Comparison of ENCODE assay signal across 10 mouse cellular contexts in genomic region chr17:27194258-27195185, GRCm38 (mm10). TPM values are rescaled to one million over a fixed set of nuclear protein-coding genes. Genes with fewer than 3 reads are reported as not detected.
DNase-seq lines count a peak whose midpoint lies in the region; ATAC-seq and TF ChIP-seq lines count a peak whose summit lies in the region.
"Had no signal": no experiment of that assay in that cellular context is flagged by ENCODE, and none has a peak within 500 bp of the region (broad histone marks: within the 10 kb centered on the region; RNA-seq: fewer than 3 reads in every experiment).

No protein-coding gene starts in this region.

- no peaks in the 10 kb centered on the region for H3K27me3 ChIP-seq in forebrain, embryonic 14.5 days (replicated peaks; ENCODE audit: control insufficient read depth, insufficient read depth, low read length)
- no peaks in the 10 kb centered on the region for H3K27me3 ChIP-seq in liver, embryonic 14.5 days (ENCODE audit: control insufficient read depth, insufficient read depth, low read length)

- no peak for TF ChIP-seq CTCF in left cerebral cortex, adult 2 months (IDR thresholded peaks at IDR 0.05)
- TF ChIP-seq CTCF in liver, embryonic 14.5 days (IDR thresholded peaks at IDR 0.05; ENCODE audit: low read depth), result no peak

- no peak for ATAC-seq in forebrain, embryonic 14.5 days
- ATAC-seq in liver, embryonic 14.5 days (ENCODE audit: insufficient read depth), result peak; percentile 91

- H3K27ac ChIP-seq in left cerebral cortex, adult 2 months, result peak overlapping the region; percentile 11; the same call in 1 of the 2 replicates
- peak overlapping the region; percentile 39; the same call in 1 of the 2 replicates for H3K27ac ChIP-seq in forebrain, embryonic 14.5 days (ENCODE audit: low read depth, low read length)
- H3K27ac ChIP-seq in liver, embryonic 14.5 days, result peak overlapping the region; percentile 60

- 51% methylated on average over 20 of the region's 20 CpGs for WGBS in forebrain, embryonic 14.5 days
- 66% methylated on average over 20 of the region's 20 CpGs for WGBS in liver, embryonic 14.5 days (ENCODE audit: insufficient replicate concordance)

- H3K9me3 ChIP-seq in forebrain, embryonic 14.5 days (replicated peaks; ENCODE audit: control insufficient read depth, low read length), result no peaks in the 10 kb centered on the region
- no peaks in the 10 kb centered on the region for H3K9me3 ChIP-seq in liver, embryonic 14.5 days (ENCODE audit: control insufficient read depth, low read length)

- intact Hi-C loops in left cerebral cortex, adult 2 months (cut with DNase I), result no loop called here
- intact Hi-C loops in left cerebral cortex, postnatal 14 days (cut with DNase I), result loop anchor here (5.0 kb wide), 1 partner anchor 318 kb away; no protein-coding TSS in a partner anchor

- no peak for DNase-seq in left cerebral cortex, adult 2 months (ENCODE audit: extremely low spot score in 1 of 2, low spot score in 2 of 2)
- DNase-seq in left cerebral cortex, adult 11 months (ENCODE audit: low spot score), result no peak
- no peak for DNase-seq in forebrain, embryonic 14.5 days (ENCODE audit: low spot score)
- DNase-seq in liver, embryonic 14.5 days (ENCODE audit: low read depth in 3 of 3, low spot score in 3 of 3), result peak; percentile 68 to 71 (median 70)
- peak; percentile 72 for DNase-seq in skeletal muscle tissue, adult 2 months (ENCODE audit: low read depth, low spot score)
- DNase-seq in left cerebral cortex, postnatal 14 days (ENCODE audit: low spot score in 2 of 2), result no peak
- no peak for DNase-seq in urinary bladder, postnatal 14 days (ENCODE audit: low spot score)
- DNase-seq: adrenal gland, adult 2 months; right cerebral cortex, postnatal 14 days had no signal

- H3K36me3 ChIP-seq in forebrain, embryonic 14.5 days (ENCODE audit: control insufficient read depth, insufficient read depth, low read length), result peaks cover 83% of the 10 kb centered on the region
- peaks cover 39% of the 10 kb centered on the region for H3K36me3 ChIP-seq in liver, embryonic 14.5 days (replicated peaks; ENCODE audit: control insufficient read depth, insufficient read depth, low read depth)

- no peak overlapping the region for H3K4me2 ChIP-seq in forebrain, embryonic 14.5 days (ENCODE audit: low read length)
- H3K4me2 ChIP-seq in liver, embryonic 14.5 days (ENCODE audit: low read depth), result peak overlapping the region; percentile 53
- H3K4me2 ChIP-seq: heart, embryonic 11.5 days had no signal

- H3K4me3 ChIP-seq in left cerebral cortex, adult 2 months, result no peak overlapping the region
- no peak overlapping the region for H3K4me3 ChIP-seq in forebrain, embryonic 14.5 days (ENCODE audit: low read depth, low read length)
- no peak overlapping the region for H3K4me3 ChIP-seq in liver, embryonic 14.5 days (ENCODE audit: insufficient read depth in 1 of 2, low read depth in 2 of 2, low read length in 2 of 2)

- peak; percentile 84 for TF ChIP-seq EP300 in liver, embryonic 14.5 days (IDR thresholded peaks at IDR 0.05; ENCODE audit: low read depth)

- no peak overlapping the region; the same call in 1 of the 2 replicates for H3K9ac ChIP-seq in forebrain, embryonic 14.5 days (ENCODE audit: low read length)
- peak overlapping the region; percentile 51 for H3K9ac ChIP-seq in liver, embryonic 14.5 days (replicated peaks)

- no peaks in the 10 kb centered on the region for H3K4me1 ChIP-seq in forebrain, embryonic 14.5 days (ENCODE audit: control insufficient read depth, insufficient read depth, low read length)
- peaks cover 13 to 15% of the 10 kb centered on the region in 2 experiments for H3K4me1 ChIP-seq in liver, embryonic 14.5 days (replicated peaks; ENCODE audit: control insufficient read depth in 2 of 2, insufficient read depth in 2 of 2, low read length in 1 of 2)

RNA-seq across cellular contexts. Expression of gene Lemd2, which starts 9.7 kb away (rescaled TPM):
- total RNA-seq in left cerebral cortex, adult 2 months (2021), result 10 to 100 TPM; 45.3 to 45.7 TPM
- 11.3 and 14.8 TPM in 2 replicates for polyA plus RNA-seq in forebrain, embryonic 14.5 days (2014; fragmentation: Nextera tagmentation; extraction: Ambion mirVana)
- polyA plus RNA-seq in liver, embryonic 14.5 days (2012; rRNA removed), result 15.5 and 16.4 TPM in 2 replicates
- polyA plus RNA-seq in liver, embryonic 14.5 days (2014; fragmentation: Nextera tagmentation; extraction: Ambion mirVana), result 3.1 and 3.7 TPM in 2 replicates
- 10 to 100 TPM; 46.0 to 49.5 TPM for total RNA-seq in left cerebral cortex, postnatal 14 days (2021)

RNA-seq across cellular contexts. Expression of gene Ip6k3, which starts 26.9 kb away (rescaled TPM):
- total RNA-seq in left cerebral cortex, adult 2 months (2021), result under 1 TPM; 0.38 to 0.47 TPM
- polyA plus RNA-seq in forebrain, embryonic 14.5 days (2014; fragmentation: Nextera tagmentation; extraction: Ambion mirVana), result 0.21 and 0.28 TPM in 2 replicates
- polyA plus RNA-seq in liver, embryonic 14.5 days (2012; rRNA removed), result 0.02 TPM in 1 of 2 replicates, not detected in the other
- polyA plus RNA-seq in liver, embryonic 14.5 days (2014; fragmentation: Nextera tagmentation; extraction: Ambion mirVana), result 0.04 TPM in 1 of 2 replicates, not detected in the other
- under 1 TPM; 0.23 to 0.29 TPM for total RNA-seq in left cerebral cortex, postnatal 14 days (2021)

Comparison
In these comparisons a context has a peak if more than half of its experiments do, and no peak if none do; other contexts are left out.
1. DNase-seq: peak in liver, embryonic 14.5 days (3 of 3) and skeletal muscle tissue, adult 2 months (single experiment); none in left cerebral cortex, adult 2 months (0 of 2), left cerebral cortex, adult 11 months (single experiment), forebrain, embryonic 14.5 days (single experiment), left cerebral cortex, postnatal 14 days (0 of 2) and urinary bladder, postnatal 14 days (single experiment).
2. Peak in every context shown above with its lines, with median percentiles within 50 percentile points of each other: H3K27ac ChIP-seq.